Mouse (Mus musculus) cortical plate, adult 2 months (tissue): ENCODE results near the gene Pdia6.

Experiments used
- CTCF ChIP-seq: fragments of 200-500 bp; IDR thresholded peaks from 2 replicates; pipeline ENCODE4 v1.5.1; 2011; ENCODE audit warnings: mild to moderate bottlenecking, control low read depth, low read length; ENCODE audit not compliant: insufficient read depth; ENCODE audit errors: extremely low read depth
- POLR2A ChIP-seq: fragments of 200-500 bp; IDR thresholded peaks from 2 replicates; pipeline ENCODE4 v1.6.1; 2011; ENCODE audit warnings: mild to moderate bottlenecking, low read length, control low read depth; ENCODE audit not compliant: insufficient read depth; ENCODE audit errors: extremely low read depth

DNA sequence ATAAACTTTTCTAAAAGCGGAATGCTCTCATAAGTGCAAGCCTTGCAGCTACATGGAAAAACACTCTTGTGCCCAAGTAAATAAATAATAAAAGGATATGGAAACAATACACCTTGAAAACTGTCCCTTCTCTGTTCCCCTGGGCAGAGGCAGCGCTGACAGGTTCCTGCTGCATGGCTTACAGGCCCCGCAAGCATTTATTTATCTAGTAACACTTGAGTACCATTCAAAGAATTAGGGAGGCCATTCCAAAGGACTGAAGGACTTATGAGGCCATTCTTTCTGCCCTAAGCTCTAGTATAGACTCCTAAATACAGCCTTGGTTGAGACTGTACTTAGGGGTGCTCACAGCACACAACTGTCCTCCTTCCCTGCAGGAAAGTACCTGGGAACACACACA, 52.1 kb downstream of the Pdia6 start:
- TF ChIP-seq POLR2A = no peak
- no peak for TF ChIP-seq CTCF
